Mouse (Mus musculus) midbrain, embryonic 16.5 days (tissue): ENCODE data around the gene Notum. TPM values are rescaled to one million over a fixed set of nuclear protein-coding genes. Genes with fewer than 3 reads are reported as not detected.

Source experiments
- ATAC-seq: fragments of 200-750 bp; cut with Nextera tagmentation; 2 replicates; pipeline ENCODE4 v1.8.0; 2017; ENCODE audit warnings: moderate TSS enrichment
- H3K27ac ChIP-seq: fragments of 300-500 bp; sonication (generic); 2 replicates; pipeline ENCODE4 v1.5.1; 2014; ENCODE audit warnings: mild to moderate bottlenecking, low read length, mixed read lengths
- H3K27me3 ChIP-seq: fragments of 300-500 bp; sonication (generic); 2 replicates; pipeline ENCODE4 v1.6.1; 2014; ENCODE audit warnings: low read depth, low read length, mixed read lengths; ENCODE audit not compliant: control insufficient read depth, insufficient read depth
- H3K36me3 ChIP-seq: fragments of 300-500 bp; sonication (generic); 2 replicates; pipeline ENCODE4 v1.6.1; 2014; ENCODE audit warnings: mild to moderate bottlenecking, low read length, moderate library complexity, mixed read lengths; ENCODE audit not compliant: control insufficient read depth, insufficient read depth
- H3K4me1 ChIP-seq: fragments of 300-500 bp; sonication (generic); 2 replicates; pipeline ENCODE4 v1.6.1; 2014; ENCODE audit warnings: mild to moderate bottlenecking, low read length, mixed read lengths; ENCODE audit not compliant: control insufficient read depth, insufficient read depth
- H3K4me2 ChIP-seq: fragments of 300-500 bp; sonication (generic); 2 replicates; pipeline ENCODE4 v1.6.1; 2014; ENCODE audit warnings: mild to moderate bottlenecking, low read length, mixed read lengths
- H3K4me3 ChIP-seq: fragments of 300-500 bp; sonication (generic); 2 replicates; pipeline ENCODE4 v1.5.1; 2014; ENCODE audit warnings: low read depth, mild to moderate bottlenecking, low read length, moderate library complexity, mixed read lengths
- H3K9ac ChIP-seq: fragments of 300-500 bp; sonication (generic); 2 replicates; pipeline ENCODE4 v1.6.1; 2014; ENCODE audit warnings: low read depth, low read length, mixed read lengths
- H3K9me3 ChIP-seq: fragments of 300-500 bp; sonication (generic); replicated peaks from 2 replicates; pipeline ENCODE4 v1.6.1; 2014; ENCODE audit warnings: mild to moderate bottlenecking, low read length, mixed read lengths; ENCODE audit not compliant: control insufficient read depth, poor library complexity, severe bottlenecking
- WGBS: fragments of 180-500 bp; shearing (Covaris S2); extraction: QIAGEN DNeasy Blood & Tissue Kit; methylation state at CpG from one replicate; pipeline ENCODE4 v1.1.7; 2014; 5-methylcytosine and 5-hydroxymethylcytosine counted together
- polyA plus RNA-seq: library from polyadenylated mRNA; unstranded; fragments of >200 nt; fragmentation: Nextera tagmentation; extraction: Ambion mirVana; gene quantifications from 2 replicates; pipeline ENCODE4 v1.2.1, GENCODE M21; 2015

The Notum gene
- polyA plus RNA-seq = 1.1 and 1.9 TPM in 2 replicates

- no peak for ATAC-seq
- under 1% methylated on average over 33 of the region's 35 CpGs for WGBS
- Histone ChIP-seq H3K9ac (peak within 1 kb of the TSS; percentile 44; the same call in 1 of the 2 replicates), H3K4me3 (peak within 1 kb of the TSS; percentile 36), H3K27me3 (peaks cover 80% of the 10 kb centered on the region), H3K9me3 (no peaks in the 10 kb centered on the region), H3K27ac (no peak within 1 kb of the TSS), H3K36me3 (no peaks in the 10 kb centered on the region), H3K4me2 (peak within 1 kb of the TSS; percentile 58), H3K4me1 (peaks cover 11% of the 10 kb centered on the region; the same call in 1 of the 2 replicates)
Observed at GRCm38 (mm10) chr11:120661076-120661460, at the start of gene Notum. Gene Notum (minus strand): TSS chr11:120661175.

DNA sequence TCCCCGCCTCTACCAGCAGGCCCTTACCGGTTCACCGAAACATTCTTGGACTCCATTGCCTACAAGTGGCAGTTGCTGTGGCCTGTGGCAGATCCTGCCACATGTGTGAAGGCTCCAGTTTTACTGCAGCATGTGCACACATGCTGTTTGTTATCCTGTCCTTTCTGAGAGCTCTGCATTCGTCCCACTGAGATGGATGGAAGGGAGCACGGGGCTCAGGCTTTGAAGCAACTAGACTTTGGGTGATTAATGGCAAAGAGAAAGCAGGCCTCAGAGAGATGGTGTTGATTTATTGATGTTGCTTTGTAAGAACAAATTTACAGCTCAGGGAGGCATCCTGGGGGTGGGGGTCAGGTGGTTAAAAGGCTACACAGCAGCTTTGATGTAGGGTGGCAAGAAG, 49.7 kb upstream of the Notum start:
- Histone ChIP-seq H3K4me3 (no peak overlapping the region), H3K9ac (no peak overlapping the region), H3K9me3 (no peaks in the 10 kb centered on the region), H3K4me1 (peaks cover 20% of the 10 kb centered on the region), H3K4me2 (no peak overlapping the region), H3K27me3 (no peaks in the 10 kb centered on the region), H3K27ac (no peak overlapping the region), H3K36me3 (peaks cover 8% of the 10 kb centered on the region)
- ATAC-seq = no peak
- 76% methylated on average over 5 of the region's 5 CpGs for WGBS

GRCm38 (mm10) chr11:120709551-120709950, 48.6 kb upstream of the Notum start:
- Histone ChIP-seq H3K4me1 (peaks cover 23% of the 10 kb centered on the region), H3K36me3 (peaks cover 8% of the 10 kb centered on the region), H3K9ac (no peak overlapping the region), H3K4me2 (no peak overlapping the region), H3K4me3 (no peak overlapping the region), H3K9me3 (no peaks in the 10 kb centered on the region), H3K27ac (no peak overlapping the region), H3K27me3 (no peaks in the 10 kb centered on the region)
- WGBS = 93% methylated on average over 2 of the region's 2 CpGs
- ATAC-seq = no peak

DNA sequence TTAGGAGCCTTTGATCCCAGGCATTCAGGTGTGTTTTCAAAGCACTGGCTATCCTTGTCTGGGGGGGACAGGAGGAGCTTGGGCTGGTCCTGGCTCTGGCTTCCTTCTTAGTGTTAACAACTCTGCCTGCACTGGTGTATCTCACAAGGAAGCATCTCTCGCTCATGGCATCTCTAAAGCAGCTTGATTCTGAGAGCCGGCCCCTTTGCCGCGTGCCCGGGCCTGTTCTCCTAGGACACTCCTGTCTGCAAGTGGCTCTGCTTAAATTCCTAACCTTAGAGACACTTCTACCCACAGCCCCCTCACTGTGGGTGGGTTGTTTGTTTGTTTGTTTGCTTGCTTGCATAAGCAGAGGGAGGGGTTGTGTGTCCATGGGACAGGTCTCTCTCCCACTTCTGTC, 47.0 kb upstream of the Notum start:
- no peaks in the 10 kb centered on the region for H3K9me3 ChIP-seq
- H3K36me3 ChIP-seq = peaks cover 8% of the 10 kb centered on the region
- no peaks in the 10 kb centered on the region for H3K27me3 ChIP-seq
- ATAC-seq = no peak
- H3K4me2 ChIP-seq = no peak overlapping the region
- WGBS = 29% methylated on average over 5 of the region's 5 CpGs
- H3K27ac ChIP-seq = no peak overlapping the region
- peaks cover 26% of the 10 kb centered on the region for H3K4me1 ChIP-seq
- H3K9ac ChIP-seq = no peak overlapping the region
- H3K4me3 ChIP-seq = no peak overlapping the region

DNA sequence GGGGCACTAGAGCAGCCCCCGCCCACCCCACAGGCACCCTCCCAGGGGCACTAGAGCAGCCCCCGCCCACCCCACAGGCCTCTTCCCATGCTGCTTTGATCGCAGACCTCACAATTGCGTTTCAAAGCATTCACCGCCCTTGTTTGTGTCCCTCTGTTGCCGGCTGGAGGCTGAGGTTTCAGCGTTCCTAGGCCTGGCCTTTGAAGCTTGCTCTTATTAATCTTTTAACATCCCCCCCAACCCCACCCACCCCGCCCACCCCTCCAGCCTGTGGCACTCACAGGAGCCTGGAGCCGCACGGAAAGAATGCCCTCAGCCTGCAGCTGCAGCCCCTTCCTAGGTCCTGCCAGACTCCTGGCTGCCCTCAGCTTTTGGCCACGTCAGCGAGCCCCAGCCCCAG, 46.2 kb upstream of the Notum start:
- ATAC-seq = no peak
- Histone ChIP-seq H3K9ac (no peak overlapping the region), H3K4me2 (no peak overlapping the region), H3K9me3 (no peaks in the 10 kb centered on the region), H3K4me3 (no peak overlapping the region), H3K36me3 (peaks cover 8% of the 10 kb centered on the region), H3K27me3 (no peaks in the 10 kb centered on the region), H3K4me1 (peaks cover 19% of the 10 kb centered on the region), H3K27ac (no peak overlapping the region)
- WGBS = 10% methylated on average over 11 of the region's 12 CpGs

DNA sequence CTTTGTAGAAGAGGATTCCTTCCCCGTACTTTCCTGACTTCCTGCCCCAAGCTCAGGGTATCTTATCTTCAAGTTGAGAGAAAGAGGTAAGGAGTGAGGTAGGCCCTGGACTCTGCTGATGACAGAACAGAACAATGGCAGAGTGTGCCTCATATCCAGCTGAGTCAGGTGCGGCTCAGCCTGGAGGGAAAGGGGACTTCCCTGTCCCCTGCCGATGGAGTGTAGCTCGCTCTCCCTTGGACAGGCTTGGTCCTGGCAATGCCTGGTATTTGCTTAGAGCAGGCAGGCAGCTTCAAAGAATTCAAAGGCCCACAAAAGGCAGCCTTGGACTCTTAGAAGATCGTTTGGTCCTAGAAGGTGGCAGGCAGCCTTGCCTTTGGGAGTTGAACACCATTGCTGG, 45.1 kb upstream of the Notum start:
- peaks cover 11% of the 10 kb centered on the region for H3K36me3 ChIP-seq
- WGBS = 64% methylated on average over 5 of the region's 5 CpGs
- ATAC-seq = no peak
- no peaks in the 10 kb centered on the region for H3K27me3 ChIP-seq
- H3K9ac ChIP-seq = no peak overlapping the region
- H3K4me3 ChIP-seq = no peak overlapping the region
- no peak overlapping the region for H3K27ac ChIP-seq
- peaks cover 19% of the 10 kb centered on the region for H3K4me1 ChIP-seq
- H3K9me3 ChIP-seq = no peaks in the 10 kb centered on the region
- H3K4me2 ChIP-seq = no peak overlapping the region

DNA sequence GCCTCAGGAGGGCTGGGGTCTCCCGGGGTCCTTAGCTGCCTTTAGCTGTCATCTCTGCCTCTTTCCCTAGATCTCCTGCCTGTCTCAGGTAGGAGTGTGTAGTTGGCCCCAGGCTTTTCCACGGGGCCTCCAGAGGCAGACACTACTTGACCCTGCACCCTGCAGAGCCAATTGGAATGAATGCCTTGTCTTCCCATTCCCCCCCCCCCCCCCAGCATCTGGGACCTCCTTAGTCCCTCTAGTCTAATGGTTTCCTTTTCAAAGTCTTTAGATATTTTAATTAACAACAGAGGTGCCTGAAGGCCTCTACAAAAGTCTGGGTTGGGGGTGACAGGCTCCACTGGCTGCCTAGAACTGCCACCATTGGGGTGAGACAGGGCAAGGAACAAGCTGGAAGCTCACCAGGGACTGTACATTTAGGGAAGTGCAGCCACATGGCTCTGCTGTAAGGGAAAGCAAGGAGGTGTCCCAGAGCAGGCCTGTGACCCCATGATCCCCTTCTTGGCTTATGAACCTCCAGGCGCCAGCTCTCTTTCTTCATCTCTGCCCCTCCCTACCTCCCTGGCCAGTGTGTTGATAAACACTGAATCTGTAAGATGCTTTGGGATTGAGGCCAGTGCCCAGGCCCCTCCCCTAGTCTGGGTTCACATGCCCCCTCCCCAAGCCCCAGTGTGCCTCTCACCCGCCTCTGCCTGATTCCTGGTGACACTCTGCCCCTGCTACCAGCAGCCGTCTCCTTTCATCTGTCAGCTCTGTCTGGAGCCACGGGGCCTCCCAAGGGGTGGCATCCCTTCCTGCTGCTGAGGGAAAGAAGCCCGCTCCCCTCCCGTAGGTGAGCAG, 43.7 kb upstream of the Notum start:
- H3K27me3 ChIP-seq = no peaks in the 10 kb centered on the region
- H3K27ac ChIP-seq = no peak overlapping the region

DNA sequence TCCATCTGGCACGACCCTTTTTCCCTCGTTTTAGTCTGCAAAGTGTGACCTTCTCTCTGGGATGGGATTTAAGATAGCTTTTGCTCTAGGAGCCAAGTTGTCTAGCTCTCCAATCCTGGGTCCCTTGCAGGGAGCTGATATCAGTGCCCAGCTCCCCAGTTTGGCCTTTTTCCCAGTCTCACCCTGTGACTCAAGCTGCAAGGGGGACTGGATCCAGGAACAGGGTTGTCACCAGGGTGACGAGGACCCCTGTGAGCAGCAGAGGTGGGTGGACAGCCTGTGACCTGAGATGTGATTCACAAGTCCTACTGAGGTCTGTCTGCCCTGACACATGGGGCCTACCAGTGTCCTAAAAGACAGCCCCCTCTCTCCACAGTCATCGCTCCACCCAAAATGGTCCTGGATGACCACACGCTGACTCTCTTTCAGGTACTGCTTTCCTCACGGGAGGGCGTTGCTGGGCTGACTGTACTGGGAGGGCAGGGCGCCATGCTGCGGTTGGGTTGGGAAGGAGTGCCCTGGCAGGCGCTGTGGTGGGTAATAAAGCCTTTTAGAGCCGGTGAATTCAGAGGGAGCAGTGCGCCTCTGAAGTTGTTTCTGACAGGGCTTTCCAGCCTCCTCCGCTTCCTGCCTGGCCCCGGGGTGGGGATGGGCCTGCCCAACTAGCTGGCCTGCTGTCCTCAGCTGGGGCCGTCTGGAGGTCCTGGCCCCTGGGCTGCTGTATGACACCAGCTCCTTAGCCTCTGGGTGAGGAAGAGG, 42.9 kb upstream of the Notum start:
- no peaks in the 10 kb centered on the region for H3K27me3 ChIP-seq
- H3K27ac ChIP-seq = no peak overlapping the region
- peaks cover 19% of the 10 kb centered on the region for H3K4me1 ChIP-seq
- H3K9ac ChIP-seq = peak overlapping the region; percentile 39
- 37% methylated on average over 15 of the region's 15 CpGs for WGBS
- no peak overlapping the region for H3K4me3 ChIP-seq
- no peak overlapping the region for H3K4me2 ChIP-seq
- no peak for ATAC-seq
- H3K9me3 ChIP-seq = no peaks in the 10 kb centered on the region
- H3K36me3 ChIP-seq = peaks cover 5% of the 10 kb centered on the region

More for the DNA sequence above, 43.7 kb upstream of the Notum start:
- ATAC-seq = peak; percentile 31; the same call in 1 of the 2 replicates
- Histone ChIP-seq H3K9ac (peak overlapping the region; percentile 39; the same call in 1 of the 2 replicates), H3K4me1 (peaks cover 19% of the 10 kb centered on the region), H3K36me3 (peaks cover 10% of the 10 kb centered on the region), H3K9me3 (no peaks in the 10 kb centered on the region), H3K4me3 (no peak overlapping the region), H3K4me2 (no peak overlapping the region)
- 16% methylated on average over 8 of the region's 8 CpGs for WGBS

GRCm38 (mm10) chr11:120697741-120698140, 36.8 kb upstream of the Notum start:
- Histone ChIP-seq H3K9me3 (no peaks in the 10 kb centered on the region), H3K9ac (no peak overlapping the region), H3K27me3 (no peaks in the 10 kb centered on the region), H3K36me3 (peaks cover 4% of the 10 kb centered on the region; the same call in 1 of the 2 replicates), H3K4me2 (no peak overlapping the region), H3K27ac (no peak overlapping the region), H3K4me3 (no peak overlapping the region), H3K4me1 (peaks cover 6% of the 10 kb centered on the region; the same call in 1 of the 2 replicates)
- WGBS = 70% methylated on average over 10 of the region's 10 CpGs
- no peak for ATAC-seq
